Mouse (Mus musculus) kidney, postnatal 25 days (tissue): Measurements from ENCODE around the gene Unc5b.
A peak's percentile ranks its signal among the peaks of the same experiment; 100 is the strongest.

ENCODE experiments used
- DNase-seq, 2 experiments: peaks; one replicate each; pipeline ENCODE4 v3.0.0; 2021; ENCODE audit warnings: mixed read lengths in 2 of 2

Gene Unc5b

GRCm38 (mm10) chr10:60820552-60820951 lies 10.8 kb downstream of the Unc5b start:
- DNase-seq = no peak

- DNase-seq = no peak
Observed at GRCm38 (mm10) chr10:60819654-60820192, 11.7 kb downstream of the Unc5b start.

GRCm38 (mm10) chr10:60819179-60819578 lies 12.2 kb downstream of the Unc5b start:
- DNase-seq = peak; percentile 64 to 66

- DNase-seq = no peak
Observed at GRCm38 (mm10) chr10:60818708-60819107, 12.7 kb downstream of the Unc5b start.

- DNase-seq = no peak
Observed at GRCm38 (mm10) chr10:60817868-60818267, 13.5 kb downstream of the Unc5b start.

- peak; percentile 57 to 79 for DNase-seq
Observed at GRCm38 (mm10) chr10:60816872-60817648, 14.3 kb downstream of the Unc5b start.

GRCm38 (mm10) chr10:60815855-60816254 lies 15.5 kb downstream of the Unc5b start:
- DNase-seq = no peak

GRCm38 (mm10) chr10:60815059-60815458 lies 16.3 kb downstream of the Unc5b start:
- no peak for DNase-seq

GRCm38 (mm10) chr10:60814444-60815057 lies 16.8 kb downstream of the Unc5b start:
- no peak for DNase-seq

- DNase-seq = no peak
Observed at GRCm38 (mm10) chr10:60813606-60814005, 17.8 kb downstream of the Unc5b start.

- no peak for DNase-seq
Observed at GRCm38 (mm10) chr10:60811792-60812525, 19.4 kb downstream of the Unc5b start.

GRCm38 (mm10) chr10:60808447-60808846 lies 22.9 kb downstream of the Unc5b start:
- no peak for DNase-seq

- peak; percentile 67 to 83 for DNase-seq
Observed at GRCm38 (mm10) chr10:60807531-60808185, 23.7 kb downstream of the Unc5b start.

- DNase-seq = no peak
Observed at GRCm38 (mm10) chr10:60806207-60806538, 25.2 kb downstream of the Unc5b start.

GRCm38 (mm10) chr10:60805436-60806206 lies 25.8 kb downstream of the Unc5b start:
- DNase-seq = no peak

- DNase-seq = no peak
Observed at GRCm38 (mm10) chr10:60804865-60805264, 26.5 kb downstream of the Unc5b start.

- peak in 1 of 2 experiments; percentile 41 for DNase-seq
Observed at GRCm38 (mm10) chr10:60803971-60804370, 27.4 kb downstream of the Unc5b start.

GRCm38 (mm10) chr10:60801898-60802412 lies 29.4 kb downstream of the Unc5b start:
- no peak for DNase-seq

- DNase-seq = no peak
Observed at GRCm38 (mm10) chr10:60801168-60801897, 30.0 kb downstream of the Unc5b start.

- no peak for DNase-seq
Observed at GRCm38 (mm10) chr10:60800295-60801167, 30.9 kb downstream of the Unc5b start.
